Mouse (Mus musculus): Measurements from ENCODE around the gene Rgs3. TPM values are rescaled to one million over a fixed set of nuclear protein-coding genes. Genes with fewer than 3 reads are reported as not detected.

The Rgs3 gene
- polyA plus RNA-seq, 1 experiment, result 43.1 TPM

DNA sequence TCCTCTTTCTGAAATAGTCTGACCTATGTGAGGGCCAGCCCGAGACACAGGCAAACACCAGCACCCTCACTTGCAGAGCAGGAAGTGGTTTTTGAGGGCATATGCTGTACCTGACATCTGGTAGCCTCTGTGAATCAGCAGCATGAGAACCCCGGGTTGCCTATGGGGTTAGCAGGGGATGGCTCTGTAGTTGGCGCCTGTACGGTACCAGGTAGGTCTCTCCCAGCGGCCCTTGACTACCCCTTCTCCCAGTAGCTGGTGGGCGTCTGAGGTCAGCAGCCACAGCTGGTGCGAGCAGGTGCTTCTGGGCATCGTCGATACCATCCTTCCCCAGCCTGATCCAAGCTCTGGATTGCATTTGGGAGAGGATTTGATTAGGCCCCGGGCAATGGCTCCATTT, 125.6 kb downstream of the Rgs3 start:
- no peak overlapping the region for H3K27ac ChIP-seq (ENCODE audit: insufficient read depth, low read depth, low read length)
- TF ChIP-seq CTCF (conservative IDR thresholded peaks at IDR 0.05; ENCODE audit: insufficient read depth, insufficient read length, low read depth, low read length) (no peak), POLR2A (IDR thresholded peaks at IDR 0.05; ENCODE audit: low read depth, low read length) (no peak)
- no peak for DNase-seq

DNA sequence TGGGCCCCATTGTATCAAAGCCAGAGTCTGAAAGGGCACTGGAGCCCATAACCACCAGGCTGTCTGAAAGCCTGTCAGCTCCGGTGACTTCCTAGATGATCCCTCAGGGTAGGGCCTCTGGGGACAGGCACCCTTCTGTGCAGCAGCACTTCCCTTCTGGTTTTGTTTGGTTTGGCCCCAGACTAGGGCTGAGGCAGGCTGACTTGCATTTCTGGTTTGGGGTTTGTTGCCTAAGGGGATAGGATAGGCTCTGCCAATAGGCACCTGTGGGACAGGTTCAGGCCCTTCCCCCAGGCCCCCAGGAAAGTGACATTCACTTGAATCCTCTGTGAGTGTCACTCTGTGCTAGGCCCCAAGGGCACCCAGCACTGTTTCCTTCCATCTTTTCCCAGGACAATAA, 127.1 kb downstream of the Rgs3 start:
- DNase-seq, result no peak
- no peak overlapping the region for H3K27ac ChIP-seq (ENCODE audit: insufficient read depth, low read depth, low read length)

More for the DNA sequence above, 125.6 kb downstream of the Rgs3 start:
- no peaks in the 10 kb centered on the region for H3K36me3 ChIP-seq (ENCODE audit: control insufficient read depth, insufficient read depth, low read length)
- H3K4me3 ChIP-seq (ENCODE audit: insufficient read depth, low read depth, low read length), result no peak overlapping the region
- H3K27me3 ChIP-seq (replicated peaks; ENCODE audit: control insufficient read depth, insufficient read depth, low read length), result no peaks in the 10 kb centered on the region
- no peaks in the 10 kb centered on the region for H3K4me1 ChIP-seq (ENCODE audit: control insufficient read depth, insufficient read depth, low read length)
- WGBS, result 83% methylated on average over 10 of the region's 10 CpGs

DNA sequence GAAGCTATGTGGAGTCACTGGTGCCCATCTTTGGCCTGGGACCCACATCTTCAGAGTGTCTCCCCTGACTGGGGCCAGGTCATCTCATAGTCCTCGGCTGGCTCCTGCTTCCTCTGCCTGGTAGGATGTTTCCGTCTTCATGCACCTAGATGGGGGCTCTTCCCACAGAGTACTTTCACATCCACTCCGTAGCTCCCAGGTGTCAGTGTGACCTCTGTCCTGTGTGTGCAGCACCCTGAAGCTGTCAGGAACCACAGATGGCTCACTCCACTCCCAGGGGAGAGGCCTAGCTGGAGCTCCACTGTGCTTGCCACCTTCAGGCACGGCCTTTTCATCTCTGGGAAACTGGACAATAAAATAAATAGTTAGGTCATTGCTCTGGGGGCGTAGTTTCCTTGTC, 128.5 kb downstream of the Rgs3 start:
- WGBS, result 79% methylated on average over 5 of the region's 5 CpGs

More for the DNA sequence above, 127.1 kb downstream of the Rgs3 start:
- H3K4me3 ChIP-seq (ENCODE audit: insufficient read depth, low read depth, low read length), result no peak overlapping the region
- H3K4me1 ChIP-seq (ENCODE audit: control insufficient read depth, insufficient read depth, low read length), result no peaks in the 10 kb centered on the region
- H3K36me3 ChIP-seq (ENCODE audit: control insufficient read depth, insufficient read depth, low read length), result no peaks in the 10 kb centered on the region
- no peaks in the 10 kb centered on the region for H3K27me3 ChIP-seq (replicated peaks; ENCODE audit: control insufficient read depth, insufficient read depth, low read length)
- 32% methylated on average over 1 of the region's 1 CpGs for WGBS
- TF ChIP-seq CTCF (conservative IDR thresholded peaks at IDR 0.05; ENCODE audit: insufficient read depth, insufficient read length, low read depth, low read length) (no peak), POLR2A (IDR thresholded peaks at IDR 0.05; ENCODE audit: low read depth, low read length) (no peak)

DNA sequence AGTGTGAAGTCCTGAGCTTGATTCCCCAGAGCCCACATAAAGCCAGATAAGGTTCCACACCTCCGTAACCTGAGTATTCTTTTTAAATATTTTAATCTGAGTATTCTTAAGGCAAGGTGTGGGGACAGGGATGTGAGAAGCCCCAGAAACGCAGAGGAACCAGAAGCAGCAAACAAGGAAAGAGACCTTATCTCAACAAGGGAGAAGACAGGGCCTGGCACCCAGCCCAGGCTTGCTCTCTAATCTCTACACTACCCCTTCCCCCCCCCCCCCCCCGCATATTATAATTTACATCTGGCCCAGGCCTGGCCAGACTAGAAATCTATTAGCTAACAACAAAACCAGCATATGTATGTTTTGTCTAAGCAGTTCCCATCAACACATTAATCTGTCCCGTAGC, 131.3 kb downstream of the Rgs3 start:
- H3K27me3 ChIP-seq (replicated peaks; ENCODE audit: control insufficient read depth, insufficient read depth, low read length), result no peaks in the 10 kb centered on the region
- DNase-seq, result no peak
- H3K4me1 ChIP-seq (ENCODE audit: control insufficient read depth, insufficient read depth, low read length), result peaks cover 5% of the 10 kb centered on the region
- no peak overlapping the region for H3K27ac ChIP-seq (ENCODE audit: insufficient read depth, low read depth, low read length)
- WGBS, result 74% methylated on average over 4 of the region's 4 CpGs
- no peak overlapping the region for H3K4me3 ChIP-seq (ENCODE audit: insufficient read depth, low read depth, low read length)
- no peak for TF ChIP-seq CTCF (conservative IDR thresholded peaks at IDR 0.05; ENCODE audit: insufficient read depth, insufficient read length, low read depth, low read length)
- no peak for TF ChIP-seq POLR2A (IDR thresholded peaks at IDR 0.05; ENCODE audit: low read depth, low read length)
- no peaks in the 10 kb centered on the region for H3K36me3 ChIP-seq (ENCODE audit: control insufficient read depth, insufficient read depth, low read length)

More for the DNA sequence above, 128.5 kb downstream of the Rgs3 start:
- H3K27ac ChIP-seq (ENCODE audit: insufficient read depth, low read depth, low read length), result no peak overlapping the region
- no peaks in the 10 kb centered on the region for H3K4me1 ChIP-seq (ENCODE audit: control insufficient read depth, insufficient read depth, low read length)
- no peaks in the 10 kb centered on the region for H3K36me3 ChIP-seq (ENCODE audit: control insufficient read depth, insufficient read depth, low read length)
- no peak for TF ChIP-seq POLR2A (IDR thresholded peaks at IDR 0.05; ENCODE audit: low read depth, low read length)
- TF ChIP-seq CTCF (conservative IDR thresholded peaks at IDR 0.05; ENCODE audit: insufficient read depth, insufficient read length, low read depth, low read length), result no peak
- no peak for DNase-seq
- no peak overlapping the region for H3K4me3 ChIP-seq (ENCODE audit: insufficient read depth, low read depth, low read length)
- H3K27me3 ChIP-seq (replicated peaks; ENCODE audit: control insufficient read depth, insufficient read depth, low read length), result no peaks in the 10 kb centered on the region

DNA sequence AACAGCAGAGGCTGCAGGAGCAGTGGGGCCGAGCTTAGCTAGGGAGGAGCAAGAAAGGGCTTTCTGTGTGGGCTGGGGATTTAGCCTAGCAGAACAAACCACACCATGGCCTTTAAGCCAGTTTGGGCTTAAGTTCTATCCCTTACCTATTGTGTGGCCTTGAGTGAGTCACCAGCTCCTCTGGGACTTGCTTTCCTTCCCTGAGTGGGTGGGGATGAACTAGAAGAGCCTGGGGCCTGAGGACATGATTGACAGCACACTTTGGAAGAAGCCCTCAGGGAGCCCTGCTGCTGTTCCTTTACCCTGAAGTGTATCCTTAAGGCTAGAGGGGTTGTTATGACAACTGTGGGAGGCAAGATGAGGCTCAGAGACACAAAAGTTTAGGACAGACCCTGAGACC, 132.0 kb downstream of the Rgs3 start:
- no peak overlapping the region for H3K4me3 ChIP-seq (ENCODE audit: insufficient read depth, low read depth, low read length)
- no peaks in the 10 kb centered on the region for H3K27me3 ChIP-seq (replicated peaks; ENCODE audit: control insufficient read depth, insufficient read depth, low read length)
- no peak for DNase-seq
- H3K4me1 ChIP-seq (ENCODE audit: control insufficient read depth, insufficient read depth, low read length), result peaks cover 5% of the 10 kb centered on the region
- 81% methylated on average over 1 of the region's 1 CpGs for WGBS
- TF ChIP-seq CTCF (conservative IDR thresholded peaks at IDR 0.05; ENCODE audit: insufficient read depth, insufficient read length, low read depth, low read length) (no peak), POLR2A (IDR thresholded peaks at IDR 0.05; ENCODE audit: low read depth, low read length) (no peak)
- H3K27ac ChIP-seq (ENCODE audit: insufficient read depth, low read depth, low read length), result no peak overlapping the region
- no peaks in the 10 kb centered on the region for H3K36me3 ChIP-seq (ENCODE audit: control insufficient read depth, insufficient read depth, low read length)

DNA sequence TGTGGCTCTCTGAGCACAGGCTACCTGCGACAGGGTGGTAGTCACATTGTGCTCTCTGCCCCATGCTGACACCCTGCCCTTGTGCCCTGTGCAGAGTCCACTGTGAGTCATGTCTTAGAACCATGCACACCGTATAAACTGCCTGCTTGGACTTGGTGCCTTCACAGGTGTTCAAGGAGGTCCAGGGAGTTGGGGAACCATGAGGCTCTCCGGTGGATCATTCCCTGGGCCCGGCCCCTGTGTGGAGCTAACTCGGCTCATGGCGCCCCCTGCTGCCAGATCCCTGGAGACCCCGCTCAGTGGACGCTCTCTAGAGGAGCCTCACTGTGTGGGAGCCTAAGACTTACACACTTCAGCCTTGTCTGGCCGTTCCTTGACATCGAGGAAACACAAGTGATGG, 134.2 kb downstream of the Rgs3 start:
- Histone ChIP-seq H3K4me1 (ENCODE audit: control insufficient read depth, insufficient read depth, low read length) (peaks cover 5% of the 10 kb centered on the region), H3K36me3 (ENCODE audit: control insufficient read depth, insufficient read depth, low read length) (no peaks in the 10 kb centered on the region), H3K27ac (ENCODE audit: insufficient read depth, low read depth, low read length) (no peak overlapping the region), H3K27me3 (replicated peaks; ENCODE audit: control insufficient read depth, insufficient read depth, low read length) (no peaks in the 10 kb centered on the region), H3K4me3 (ENCODE audit: insufficient read depth, low read depth, low read length) (no peak overlapping the region)
- WGBS, result 42% methylated on average over 10 of the region's 10 CpGs
- DNase-seq, result peak; percentile 61
- TF ChIP-seq POLR2A (IDR thresholded peaks at IDR 0.05; ENCODE audit: low read depth, low read length), result no peak
- TF ChIP-seq CTCF (conservative IDR thresholded peaks at IDR 0.05; ENCODE audit: insufficient read depth, insufficient read length, low read depth, low read length), result peak; percentile 41

DNA sequence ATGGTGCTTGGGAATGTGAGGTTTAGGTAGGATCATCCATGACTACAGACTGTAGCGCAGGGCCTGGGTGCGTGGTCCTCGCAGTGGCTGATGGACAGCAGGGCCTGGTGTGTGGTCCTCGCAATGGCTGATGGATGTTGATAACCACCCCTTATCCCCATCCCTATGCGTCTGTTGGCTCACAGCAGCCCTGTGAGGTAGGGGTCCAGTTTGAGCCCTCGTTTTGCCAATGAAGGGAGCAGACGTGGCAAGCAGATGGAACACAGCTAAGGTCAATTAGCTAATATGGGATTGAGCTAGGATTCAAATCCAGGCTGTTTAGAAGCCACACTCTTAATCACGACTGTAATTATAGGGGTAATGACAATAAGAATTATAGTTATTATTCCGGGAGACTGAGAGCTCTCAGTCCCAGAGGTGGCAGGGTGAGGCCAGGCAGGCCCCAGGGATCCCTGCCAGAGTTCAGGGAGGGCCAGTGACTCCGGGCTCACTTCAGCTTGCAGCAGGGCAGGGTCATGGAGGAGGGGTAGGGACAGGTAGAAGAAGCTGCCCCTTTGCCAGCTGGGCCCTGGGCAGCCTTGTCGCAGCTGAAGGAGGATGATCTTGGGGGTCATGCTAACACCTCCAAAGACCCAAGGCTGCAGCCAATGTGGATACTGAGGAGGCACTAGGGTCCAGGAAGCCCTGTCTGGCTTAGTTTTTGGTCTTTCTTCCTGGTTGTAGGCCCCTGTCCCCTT, 135.2 kb downstream of the Rgs3 start:
- H3K27ac ChIP-seq (ENCODE audit: insufficient read depth, low read depth, low read length), result peak overlapping the region; percentile 31; the same call in 1 of the 2 replicates
- H3K27me3 ChIP-seq (replicated peaks; ENCODE audit: control insufficient read depth, insufficient read depth, low read length), result no peaks in the 10 kb centered on the region
- DNase-seq, result no peak
- H3K4me3 ChIP-seq (ENCODE audit: insufficient read depth, low read depth, low read length), result no peak overlapping the region
- whole genome bisulfite sequencing, result 82% methylated on average over 11 of the region's 11 CpGs
- H3K4me1 ChIP-seq (ENCODE audit: control insufficient read depth, insufficient read depth, low read length), result peaks cover 9% of the 10 kb centered on the region
- TF ChIP-seq POLR2A (IDR thresholded peaks at IDR 0.05; ENCODE audit: low read depth, low read length), result no peak
- TF ChIP-seq CTCF (conservative IDR thresholded peaks at IDR 0.05; ENCODE audit: insufficient read depth, insufficient read length, low read depth, low read length), result no peak
- no peaks in the 10 kb centered on the region for H3K36me3 ChIP-seq (ENCODE audit: control insufficient read depth, insufficient read depth, low read length)

Data from kidney, adult 2 months (tissue).